Mouse (Mus musculus) embryonic fibroblast, embryonic 13.5 days (primary cell): ENCODE measurements at regions not wholly inside any gene's neighbourhood (a gene's known extent, or its start where the extent isn't known, plus 50 kb on each side); places are given as distances from the start of the nearest gene placed in this dataset.

Source experiments
- CTCF ChIP-seq: IDR thresholded peaks from 2 replicates; pipeline ENCODE4 v1.5.1; 2011; ENCODE audit warnings: mild to moderate bottlenecking, control low read depth, low read length, moderate library complexity, borderline replicate concordance; ENCODE audit not compliant: insufficient read depth
- POLR2A ChIP-seq: IDR thresholded peaks from 2 replicates; pipeline ENCODE4 v1.6.1; 2011; ENCODE audit warnings: low read depth, mild to moderate bottlenecking, control low read depth, low read length, moderate library complexity

- TF ChIP-seq POLR2A, result no peak
- no peak; the same call in 1 of the 2 replicates for TF ChIP-seq CTCF
These were observed 173.1 kb downstream of the S1pr1 start for GRCm38 (mm10) chr3:115541789-115542188.
